Mouse (Mus musculus): ENCODE results near the gene Sirt4.
A peak's percentile ranks its signal among the peaks of the same experiment; 100 is the strongest.
"Not testable (repeated sequence)": the region's sequence is repeated elsewhere in the genome, so short reads cannot be mapped to it uniquely, and the experiment has no call there.

The Sirt4 gene

GRCm38 (mm10) chr5:115514896-115515587 lies 30.5 kb upstream of the Sirt4 start:
- no peak for DNase-seq (ENCODE audit: low read depth, low spot score)

GRCm38 (mm10) chr5:115514346-115514745 lies 29.8 kb upstream of the Sirt4 start:
- no peak for DNase-seq (ENCODE audit: low read depth, low spot score)

- DNase-seq (ENCODE audit: low read depth, low spot score), result no peak
Measured at GRCm38 (mm10) chr5:115513721-115514120, 29.2 kb upstream of the Sirt4 start.

- no peak for DNase-seq (ENCODE audit: low read depth, low spot score)
Measured at GRCm38 (mm10) chr5:115513246-115513645, 28.7 kb upstream of the Sirt4 start.

GRCm38 (mm10) chr5:115512375-115512774 lies 27.9 kb upstream of the Sirt4 start:
- no peak for DNase-seq (ENCODE audit: low read depth, low spot score)

GRCm38 (mm10) chr5:115509790-115510689 lies 25.5 kb upstream of the Sirt4 start:
- DNase-seq (ENCODE audit: low read depth, low spot score), result no peak

- DNase-seq (ENCODE audit: low read depth, low spot score), result no peak
Measured at GRCm38 (mm10) chr5:115509321-115509761, 24.8 kb upstream of the Sirt4 start.

GRCm38 (mm10) chr5:115508859-115509147 lies 24.3 kb upstream of the Sirt4 start:
- no peak for DNase-seq (ENCODE audit: low read depth, low spot score)

GRCm38 (mm10) chr5:115507981-115508858 lies 23.7 kb upstream of the Sirt4 start:
- no peak for DNase-seq (ENCODE audit: low read depth, low spot score)

GRCm38 (mm10) chr5:115507267-115507980 lies 22.9 kb upstream of the Sirt4 start:
- no peak for DNase-seq (ENCODE audit: low read depth, low spot score)

- DNase-seq (ENCODE audit: low read depth, low spot score), result peak; percentile 94
Measured at GRCm38 (mm10) chr5:115506454-115507201, 22.1 kb upstream of the Sirt4 start, which contains the start of gene Pxn. TSS of gene Pxn (plus strand) at chr5:115506676.

GRCm38 (mm10) chr5:115505617-115506016 lies 21.1 kb upstream of the Sirt4 start:
- not testable (repeated sequence) for DNase-seq (ENCODE audit: low read depth, low spot score)

GRCm38 (mm10) chr5:115503035-115503434 lies 18.5 kb upstream of the Sirt4 start:
- DNase-seq (ENCODE audit: low read depth, low spot score), result no peak

GRCm38 (mm10) chr5:115500383-115500935 lies 15.9 kb upstream of the Sirt4 start:
- DNase-seq (ENCODE audit: low read depth, low spot score), result no peak

- DNase-seq (ENCODE audit: low read depth, low spot score), result no peak
Measured at GRCm38 (mm10) chr5:115498307-115499240, 14.0 kb upstream of the Sirt4 start.

GRCm38 (mm10) chr5:115497033-115497432 lies 12.5 kb upstream of the Sirt4 start:
- DNase-seq (ENCODE audit: low read depth, low spot score), result no peak

GRCm38 (mm10) chr5:115495618-115496017 lies 11.1 kb upstream of the Sirt4 start:
- DNase-seq (ENCODE audit: low read depth, low spot score), result not testable (repeated sequence)

- no peak for DNase-seq (ENCODE audit: low read depth, low spot score)
Measured at GRCm38 (mm10) chr5:115493441-115493840, 8.9 kb upstream of the Sirt4 start.

GRCm38 (mm10) chr5:115492711-115493335 lies 8.3 kb upstream of the Sirt4 start:
- no peak for DNase-seq (ENCODE audit: low read depth, low spot score)
